Mouse (Mus musculus): ENCODE data around the gene Gdpd3. TPM values are rescaled to one million over a fixed set of nuclear protein-coding genes. Genes with fewer than 3 reads are reported as not detected.

The Gdpd3 gene
- polyA plus RNA-seq, 1 experiment from 2014 or later: 2.0 TPM

DNA sequence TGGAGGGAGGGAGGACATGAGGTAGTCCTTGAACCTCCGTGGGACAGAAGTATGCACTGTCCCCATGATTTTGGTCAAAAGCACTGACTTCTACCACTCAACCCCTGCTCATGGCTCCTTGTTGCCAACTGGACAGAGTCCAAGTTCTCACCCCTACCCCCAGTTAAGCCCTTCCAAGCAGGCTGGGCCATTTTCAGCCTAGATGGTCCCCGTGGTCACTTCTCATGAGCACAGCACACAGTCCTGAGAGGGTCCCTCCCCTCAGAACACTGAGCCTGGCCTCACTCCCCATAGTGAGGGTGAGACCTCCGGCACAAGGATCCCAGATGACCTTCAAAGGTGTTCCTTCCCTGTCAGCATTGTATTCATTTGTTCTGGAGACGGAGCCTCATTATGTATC, 23.0 kb downstream of the Gdpd3 start:
- H3K9ac ChIP-seq (replicated peaks; ENCODE audit: low read length): no peak overlapping the region
- ATAC-seq (ENCODE audit: low FRiP score, low TSS enrichment) (no peak), DNase-seq (no peak)
- H3K4me2 ChIP-seq (ENCODE audit: low read length): no peak overlapping the region
- no peaks in the 10 kb centered on the region for H3K9me3 ChIP-seq (ENCODE audit: control insufficient read depth, low read length)
- WGBS: 94% methylated on average over 4 of the region's 4 CpGs
- no peak overlapping the region for H3K27ac ChIP-seq (replicated peaks; ENCODE audit: low read depth, low read length)
- peaks cover 65% of the 10 kb centered on the region for H3K36me3 ChIP-seq (ENCODE audit: control insufficient read depth, insufficient read depth, low read length)
- peaks cover 14% of the 10 kb centered on the region for H3K4me1 ChIP-seq (ENCODE audit: control insufficient read depth, insufficient read depth, low read length)
- no peak overlapping the region for H3K4me3 ChIP-seq (replicated peaks; ENCODE audit: low read depth, low read length)
- H3K27me3 ChIP-seq (ENCODE audit: control insufficient read depth, insufficient read depth, low read length): no peaks in the 10 kb centered on the region

DNA sequence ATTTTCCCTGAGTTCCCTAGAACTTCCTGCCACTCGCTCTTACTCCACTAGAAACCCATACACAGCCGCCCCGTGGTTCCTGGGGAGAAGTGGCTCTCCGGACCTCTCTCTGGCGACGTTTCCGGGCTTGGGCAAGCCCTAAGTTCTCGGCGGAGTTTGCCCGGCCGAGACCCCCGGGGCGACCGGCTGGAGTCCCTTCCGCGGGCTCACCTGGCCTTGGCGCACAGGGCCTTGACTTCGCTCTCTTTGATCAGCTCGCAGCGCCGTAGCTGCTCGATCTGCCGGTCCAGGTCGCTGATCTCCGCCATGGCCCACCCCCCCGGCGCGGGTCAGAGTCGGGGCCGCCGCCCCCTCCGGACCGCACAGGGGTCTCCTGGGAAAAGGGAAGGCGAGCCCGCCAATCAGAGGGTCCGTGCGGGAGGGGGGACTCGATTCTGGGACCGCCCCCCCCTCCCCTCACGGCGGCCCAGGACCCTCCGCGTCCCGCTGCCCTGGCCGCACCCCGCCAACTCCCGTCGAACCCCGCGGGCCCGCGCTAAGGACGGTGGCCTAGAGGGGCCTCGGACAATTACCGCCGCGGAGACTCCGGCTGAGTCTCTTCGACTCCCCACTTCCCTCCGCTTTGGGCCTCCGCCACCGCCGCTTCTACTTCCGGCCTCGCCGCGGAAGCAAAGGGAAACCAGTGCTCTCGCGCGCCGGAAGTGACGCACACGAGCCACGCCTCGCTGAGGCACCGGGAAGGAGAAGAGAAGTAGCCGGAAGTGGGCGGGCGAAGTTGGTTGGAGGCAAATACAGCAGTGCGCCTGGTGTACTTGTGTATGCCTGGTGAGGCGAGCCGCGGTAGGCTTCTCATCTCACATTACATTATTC, 26.0 kb downstream of the Gdpd3 start, which contains the start of gene Ppp4c:
TSS of gene Ppp4c (minus strand) at position 646 of the 870 bp plus-strand sequence.
- Histone ChIP-seq H3K27me3 (ENCODE audit: control insufficient read depth, insufficient read depth, low read length) (no peaks in the 10 kb centered on the region), H3K4me3 (replicated peaks; ENCODE audit: low read depth, low read length) (peak within 1 kb of the TSS; percentile 97), H3K9me3 (ENCODE audit: control insufficient read depth, low read length) (no peaks in the 10 kb centered on the region), H3K4me1 (ENCODE audit: control insufficient read depth, insufficient read depth, low read length) (peaks cover 17% of the 10 kb centered on the region), H3K36me3 (ENCODE audit: control insufficient read depth, insufficient read depth, low read length) (peaks cover 63% of the 10 kb centered on the region), H3K9ac (replicated peaks; ENCODE audit: low read length) (peak within 1 kb of the TSS; percentile 83), H3K27ac (replicated peaks; ENCODE audit: low read depth, low read length) (peak within 1 kb of the TSS; percentile 92), H3K4me2 (ENCODE audit: low read length) (peak within 1 kb of the TSS; percentile 70)
- WGBS: under 1% methylated on average over 80 of the region's 83 CpGs
- peak; percentile 100 for DNase-seq
- peak; percentile 93 for ATAC-seq (ENCODE audit: low FRiP score, low TSS enrichment)

DNA sequence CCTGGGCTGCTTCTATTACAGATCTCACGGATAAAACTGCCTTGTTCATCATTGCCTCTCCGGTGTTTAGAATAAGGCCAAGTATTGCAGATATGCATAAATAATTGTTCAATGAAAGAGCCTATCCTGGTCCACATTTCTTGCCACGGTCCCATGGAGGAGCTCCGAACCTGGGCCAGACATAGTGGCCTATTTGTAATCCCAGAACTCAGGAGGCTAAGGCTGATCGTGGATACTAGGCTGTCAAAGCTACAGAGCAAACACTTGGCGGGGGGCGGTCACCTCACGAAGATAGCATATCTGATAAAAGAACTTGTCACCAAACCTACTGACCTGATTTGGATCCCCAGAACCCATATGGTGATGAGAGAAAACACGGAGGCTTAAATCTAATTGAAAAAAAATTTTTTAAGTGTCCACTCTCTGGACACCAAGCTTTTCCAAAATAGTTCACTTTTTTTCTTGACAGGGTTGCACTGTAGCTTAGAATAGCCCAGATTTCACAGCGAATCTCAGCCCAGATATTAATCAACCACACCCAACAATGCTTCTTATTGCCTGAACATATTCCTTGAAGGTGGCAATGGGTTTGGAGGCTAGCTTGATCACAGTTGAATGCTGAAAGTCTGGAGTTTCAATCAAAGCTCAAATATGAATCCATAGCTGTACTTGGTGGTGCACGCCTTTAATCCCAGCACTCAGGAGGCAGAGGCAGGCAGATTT, 26.7 kb downstream of the Gdpd3 start:
- DNase-seq (no peak), ATAC-seq (ENCODE audit: low FRiP score, low TSS enrichment) (no peak)
- H3K27me3 ChIP-seq (ENCODE audit: control insufficient read depth, insufficient read depth, low read length): no peaks in the 10 kb centered on the region
- H3K4me2 ChIP-seq (ENCODE audit: low read length): peak overlapping the region; percentile 70
- 25% methylated on average over 11 of the region's 11 CpGs for WGBS
- H3K4me3 ChIP-seq (replicated peaks; ENCODE audit: low read depth, low read length): peak overlapping the region; percentile 97
- peaks cover 25% of the 10 kb centered on the region for H3K4me1 ChIP-seq (ENCODE audit: control insufficient read depth, insufficient read depth, low read length)
- H3K9ac ChIP-seq (replicated peaks; ENCODE audit: low read length): peak overlapping the region; percentile 83; the same call in 1 of the 2 replicates
- H3K27ac ChIP-seq (replicated peaks; ENCODE audit: low read depth, low read length): peak overlapping the region; percentile 92
- H3K36me3 ChIP-seq (ENCODE audit: control insufficient read depth, insufficient read depth, low read length): peaks cover 56% of the 10 kb centered on the region
- H3K9me3 ChIP-seq (ENCODE audit: control insufficient read depth, low read length): no peaks in the 10 kb centered on the region

DNA sequence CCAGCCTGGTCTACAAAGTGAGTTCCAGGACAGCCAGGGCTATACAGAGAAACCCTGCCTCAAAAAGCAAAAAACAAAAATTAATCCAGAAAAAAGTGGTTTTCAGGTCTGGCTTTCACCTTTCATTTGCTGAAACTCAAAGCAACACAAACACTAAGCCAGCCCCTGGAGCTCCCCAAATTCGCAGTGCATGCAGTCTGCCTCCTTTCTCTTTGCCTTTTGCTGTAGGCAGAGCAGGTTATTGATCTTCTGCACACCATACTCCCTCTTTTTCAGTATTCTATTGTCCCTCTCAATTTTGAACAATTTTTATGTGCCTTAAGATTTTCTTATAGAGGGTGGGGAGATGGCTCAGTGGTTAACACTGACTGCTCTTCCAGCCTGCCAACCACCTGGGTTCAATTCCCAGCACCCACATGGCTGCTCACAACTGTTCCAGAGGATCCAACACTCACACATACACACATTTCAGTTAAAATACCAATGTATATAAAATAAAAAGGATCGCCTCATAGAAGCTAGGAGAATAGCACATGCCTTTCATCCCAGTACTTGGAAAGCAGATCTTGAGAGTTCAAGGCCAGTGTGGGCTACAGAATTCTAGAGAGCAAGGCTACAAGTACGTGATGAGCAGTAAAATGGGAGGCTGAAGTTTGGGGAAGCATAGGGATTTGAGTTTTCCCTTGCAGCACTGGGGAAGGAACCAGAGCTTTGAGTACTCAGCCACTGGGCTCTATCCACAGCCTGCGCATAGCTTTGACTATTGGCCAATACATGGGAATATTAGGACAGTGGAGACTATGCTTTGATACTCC, 27.5 kb downstream of the Gdpd3 start:
- no peak for DNase-seq
- Histone ChIP-seq H3K4me3 (replicated peaks; ENCODE audit: low read depth, low read length) (no peak overlapping the region), H3K4me1 (ENCODE audit: control insufficient read depth, insufficient read depth, low read length) (peaks cover 31% of the 10 kb centered on the region), H3K36me3 (ENCODE audit: control insufficient read depth, insufficient read depth, low read length) (peaks cover 48% of the 10 kb centered on the region), H3K27me3 (ENCODE audit: control insufficient read depth, insufficient read depth, low read length) (no peaks in the 10 kb centered on the region), H3K9me3 (ENCODE audit: control insufficient read depth, low read length) (no peaks in the 10 kb centered on the region), H3K4me2 (ENCODE audit: low read length) (no peak overlapping the region), H3K27ac (replicated peaks; ENCODE audit: low read depth, low read length) (no peak overlapping the region), H3K9ac (replicated peaks; ENCODE audit: low read length) (no peak overlapping the region)
- no peak for ATAC-seq (ENCODE audit: low FRiP score, low TSS enrichment)
- WGBS: 78% methylated on average over 4 of the region's 4 CpGs

DNA sequence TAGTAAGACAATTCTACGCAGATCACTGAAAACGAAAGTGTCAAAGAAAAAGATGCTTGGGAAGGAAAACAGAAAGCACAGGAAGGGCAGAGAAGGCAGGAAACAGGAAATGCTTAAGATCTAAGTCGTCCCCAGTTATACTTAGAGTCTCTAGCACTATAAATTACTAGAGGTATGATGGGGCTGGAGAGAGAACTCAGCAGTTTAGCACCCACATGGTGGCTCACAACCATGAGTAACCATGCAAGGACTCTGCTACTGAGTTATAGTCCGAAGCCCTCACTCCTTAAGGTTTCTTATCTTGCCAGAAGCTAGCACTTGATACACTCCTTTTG, 28.1 kb downstream of the Gdpd3 start:
- no peak for DNase-seq
- Histone ChIP-seq H3K27me3 (ENCODE audit: control insufficient read depth, insufficient read depth, low read length) (no peaks in the 10 kb centered on the region), H3K4me2 (ENCODE audit: low read length) (no peak overlapping the region), H3K9ac (replicated peaks; ENCODE audit: low read length) (no peak overlapping the region), H3K27ac (replicated peaks; ENCODE audit: low read depth, low read length) (no peak overlapping the region), H3K9me3 (ENCODE audit: control insufficient read depth, low read length) (no peaks in the 10 kb centered on the region), H3K36me3 (ENCODE audit: control insufficient read depth, insufficient read depth, low read length) (peaks cover 43% of the 10 kb centered on the region), H3K4me3 (replicated peaks; ENCODE audit: low read depth, low read length) (no peak overlapping the region), H3K4me1 (ENCODE audit: control insufficient read depth, insufficient read depth, low read length) (peaks cover 31% of the 10 kb centered on the region)
- no peak for ATAC-seq (ENCODE audit: low FRiP score, low TSS enrichment)
- 81% methylated on average over 4 of the region's 4 CpGs for WGBS

DNA sequence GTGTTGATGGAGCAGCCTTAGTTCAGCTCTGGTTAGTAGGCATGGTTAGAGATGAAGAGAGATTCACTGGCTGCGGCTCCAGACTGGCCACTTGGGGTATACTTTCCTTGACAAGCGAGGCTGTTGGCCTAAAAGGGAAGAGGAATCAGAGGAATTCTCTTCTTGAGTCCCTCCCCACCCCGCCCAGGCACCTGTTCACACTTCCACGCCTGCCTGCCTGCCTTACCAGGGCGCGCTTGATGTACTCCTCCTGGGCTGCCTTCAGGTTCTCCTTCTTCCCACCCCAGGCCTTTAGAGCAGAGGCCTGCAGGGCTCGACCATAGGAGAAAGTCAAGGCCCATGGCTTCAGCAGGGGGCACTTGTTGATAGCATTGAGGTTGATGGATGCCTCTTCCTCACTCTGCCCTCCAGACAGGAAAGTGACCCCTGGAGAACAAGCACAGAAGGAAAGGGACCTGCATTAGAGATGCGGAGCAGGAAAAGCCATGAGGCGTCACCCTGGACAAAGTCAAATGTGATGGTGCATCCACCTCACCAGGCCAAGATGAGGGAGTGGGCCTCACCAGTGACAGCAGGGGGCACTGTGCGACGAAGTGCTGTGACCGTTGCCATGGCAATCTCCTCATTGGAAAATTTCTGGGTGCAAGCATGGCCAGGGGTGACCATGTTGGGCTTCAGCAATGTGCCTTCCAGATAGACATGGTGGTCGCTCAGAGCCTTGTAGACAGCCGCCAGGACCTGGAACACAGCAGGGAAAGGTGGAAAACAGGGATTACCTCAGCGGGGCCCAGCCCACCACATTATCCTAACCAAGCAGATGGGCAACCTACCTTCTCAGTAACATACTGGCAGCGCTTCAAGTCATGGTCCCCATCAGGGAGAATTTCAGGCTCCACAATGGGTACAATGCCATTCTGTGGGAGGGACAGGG, 29.5 kb downstream of the Gdpd3 start:
- Histone ChIP-seq H3K4me3 (replicated peaks; ENCODE audit: low read depth, low read length) (no peak overlapping the region), H3K27ac (replicated peaks; ENCODE audit: low read depth, low read length) (no peak overlapping the region), H3K9me3 (ENCODE audit: control insufficient read depth, low read length) (no peaks in the 10 kb centered on the region), H3K4me1 (ENCODE audit: control insufficient read depth, insufficient read depth, low read length) (peaks cover 38% of the 10 kb centered on the region), H3K4me2 (ENCODE audit: low read length) (no peak overlapping the region), H3K36me3 (ENCODE audit: control insufficient read depth, insufficient read depth, low read length) (peaks cover 34% of the 10 kb centered on the region), H3K27me3 (ENCODE audit: control insufficient read depth, insufficient read depth, low read length) (no peaks in the 10 kb centered on the region), H3K9ac (replicated peaks; ENCODE audit: low read length) (peak overlapping the region; percentile 26; the same call in 1 of the 2 replicates)
- 81% methylated on average over 16 of the region's 16 CpGs for WGBS
- no peak for DNase-seq
- no peak for ATAC-seq (ENCODE audit: low FRiP score, low TSS enrichment)

DNA sequence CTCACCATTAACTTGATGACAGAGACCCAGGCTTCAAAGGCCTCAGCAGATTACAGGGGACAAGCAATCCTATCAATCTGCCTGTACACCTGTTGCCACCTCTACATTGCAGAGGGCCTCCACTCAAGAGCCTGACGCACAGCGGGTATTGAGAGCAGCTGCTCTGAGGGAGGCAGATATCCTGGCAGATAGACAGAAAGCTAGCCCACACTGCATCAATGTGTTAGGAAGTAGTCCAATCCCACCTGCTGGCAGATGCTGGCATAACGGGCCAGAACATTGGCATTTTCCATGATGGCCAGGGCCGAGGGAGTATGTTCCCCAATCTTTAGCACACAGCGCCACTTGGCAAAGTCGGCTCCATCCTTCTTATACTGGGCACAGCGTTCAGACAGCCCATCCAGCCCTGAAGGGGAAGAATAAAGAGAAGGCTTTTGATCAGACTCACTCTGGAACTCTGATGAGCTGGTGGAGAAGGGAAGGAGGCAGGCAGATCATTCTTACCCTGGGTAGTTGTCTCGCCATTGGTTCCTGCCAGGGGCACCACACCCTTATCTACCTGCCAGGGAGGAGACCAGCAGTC, 30.3 kb downstream of the Gdpd3 start:
- ATAC-seq (ENCODE audit: low FRiP score, low TSS enrichment): no peak
- H3K4me3 ChIP-seq (replicated peaks; ENCODE audit: low read depth, low read length): 0 out of 2 replicates have a peak overlapping the region, but pooled peaks have one; percentile 79
- H3K9ac ChIP-seq (replicated peaks; ENCODE audit: low read length): peak overlapping the region; percentile 26; the same call in 1 of the 2 replicates
- WGBS: 79% methylated on average over 8 of the region's 8 CpGs
- H3K9me3 ChIP-seq (ENCODE audit: control insufficient read depth, low read length): no peaks in the 10 kb centered on the region
- H3K27me3 ChIP-seq (ENCODE audit: control insufficient read depth, insufficient read depth, low read length): no peaks in the 10 kb centered on the region
- peaks cover 31% of the 10 kb centered on the region for H3K4me1 ChIP-seq (ENCODE audit: control insufficient read depth, insufficient read depth, low read length)
- H3K27ac ChIP-seq (replicated peaks; ENCODE audit: low read depth, low read length): no peak overlapping the region
- peak; percentile 36 for DNase-seq
- peaks cover 31% of the 10 kb centered on the region for H3K36me3 ChIP-seq (ENCODE audit: control insufficient read depth, insufficient read depth, low read length)
- peak overlapping the region; percentile 84; the same call in 1 of the 2 replicates for H3K4me2 ChIP-seq (ENCODE audit: low read length)
